Mouse (Mus musculus) limb, embryonic 12.5 days (tissue): Measurements from ENCODE around the gene Lmo3. TPM values are rescaled to one million over a fixed set of nuclear protein-coding genes. Genes with fewer than 3 reads are reported as not detected.
A peak's percentile ranks its signal among the peaks of the same experiment; 100 is the strongest.

ENCODE experiments used
- ATAC-seq: fragments of 200-750 bp; cut with Nextera tagmentation; 2 replicates; pipeline ENCODE4 v1.8.0; 2017; ENCODE audit warnings: low read depth, moderate TSS enrichment; ENCODE audit not compliant: insufficient number of reproducible peaks, insufficient read depth, low FRiP score, low TSS enrichment
- H3K27ac ChIP-seq: fragments of 300-500 bp; sonication (generic); 2 replicates; pipeline ENCODE4 v1.5.1; 2016; ENCODE audit warnings: mild to moderate bottlenecking, moderate library complexity
- H3K27me3 ChIP-seq: fragments of 300-500 bp; sonication (generic); 2 replicates; pipeline ENCODE4 v1.6.1; 2016; ENCODE audit warnings: mild to moderate bottlenecking, moderate library complexity
- H3K36me3 ChIP-seq: fragments of 300-500 bp; sonication (generic); 2 replicates; pipeline ENCODE4 v1.6.1; 2016; ENCODE audit warnings: mild to moderate bottlenecking, moderate library complexity
- H3K4me1 ChIP-seq: fragments of 300-500 bp; sonication (generic); replicated peaks from 2 replicates; pipeline ENCODE4 v1.6.1; 2016
- H3K4me2 ChIP-seq: fragments of 300-500 bp; sonication (generic); 2 replicates; pipeline ENCODE4 v1.6.1; 2016; ENCODE audit warnings: mild to moderate bottlenecking, moderate library complexity
- H3K4me3 ChIP-seq: fragments of 300-500 bp; sonication (generic); replicated peaks from 2 replicates; pipeline ENCODE4 v1.5.1; 2016; ENCODE audit warnings: mild to moderate bottlenecking
- H3K9ac ChIP-seq: fragments of 300-500 bp; sonication (generic); replicated peaks from 2 replicates; pipeline ENCODE4 v1.6.1; 2016; ENCODE audit warnings: mild to moderate bottlenecking, moderate library complexity
- H3K9me3 ChIP-seq: fragments of 300-500 bp; sonication (generic); 2 replicates; pipeline ENCODE4 v1.6.1; 2016; ENCODE audit warnings: mild to moderate bottlenecking, moderate library complexity
- WGBS: fragments of 180-500 bp; shearing (Covaris S2); methylation state at CpG from one replicate; pipeline ENCODE4 v1.1.7; 2016; 5-methylcytosine and 5-hydroxymethylcytosine counted together
- polyA plus RNA-seq: library from polyadenylated mRNA; unstranded; fragments of >200 nt; fragmentation: Nextera tagmentation; extraction: Ambion mirVana; gene quantifications from 2 replicates; pipeline ENCODE4 v1.2.1, GENCODE M21; 2016

Lmo3 gene
- polyA plus RNA-seq, 1 experiment from 2014 or later = 2.9 TPM

GRCm38 (mm10) chr6:138422671-138423321 lies 159.0 kb downstream of the Lmo3 start:
- H3K27me3 ChIP-seq = peaks cover 44% of the 10 kb centered on the region
- no peaks in the 10 kb centered on the region for H3K9me3 ChIP-seq
- peaks cover 32% of the 10 kb centered on the region for H3K4me1 ChIP-seq
- H3K4me3 ChIP-seq = peak overlapping the region; percentile 42
- H3K4me2 ChIP-seq = peak overlapping the region; percentile 67
- WGBS = 1% methylated on average over 15 of the region's 16 CpGs
- no peak overlapping the region for H3K27ac ChIP-seq
- no peaks in the 10 kb centered on the region for H3K36me3 ChIP-seq
- peak; percentile 50; the same call in 1 of the 2 replicates for ATAC-seq
- no peak overlapping the region; the same call in 1 of the 2 replicates for H3K9ac ChIP-seq

- peak; percentile 26; the same call in 1 of the 2 replicates for ATAC-seq
- H3K27ac ChIP-seq = no peak overlapping the region
- H3K4me1 ChIP-seq = peaks cover 32% of the 10 kb centered on the region
- no peaks in the 10 kb centered on the region for H3K36me3 ChIP-seq
- no peak overlapping the region for H3K9ac ChIP-seq
- H3K9me3 ChIP-seq = no peaks in the 10 kb centered on the region
- under 1% methylated on average over 24 of the region's 24 CpGs for WGBS
- H3K4me2 ChIP-seq = peak overlapping the region; percentile 67
- peaks cover 44% of the 10 kb centered on the region for H3K27me3 ChIP-seq
- peak overlapping the region; percentile 42 for H3K4me3 ChIP-seq
These were observed 159.7 kb downstream of the Lmo3 start for GRCm38 (mm10) chr6:138421931-138422531.

GRCm38 (mm10) chr6:138421191-138421613 lies 160.6 kb downstream of the Lmo3 start:
- peak overlapping the region; percentile 42 for H3K4me3 ChIP-seq
- peak overlapping the region; percentile 7; the same call in 1 of the 2 replicates for H3K27ac ChIP-seq
- H3K4me1 ChIP-seq = peaks cover 26% of the 10 kb centered on the region
- ATAC-seq = peak; percentile 73
- H3K9me3 ChIP-seq = no peaks in the 10 kb centered on the region
- H3K9ac ChIP-seq = 0 out of 2 replicates have a peak overlapping the region, but pooled peaks have one; percentile 2
- no peaks in the 10 kb centered on the region for H3K36me3 ChIP-seq
- H3K27me3 ChIP-seq = peaks cover 39% of the 10 kb centered on the region
- peak overlapping the region; percentile 67 for H3K4me2 ChIP-seq
- 2% methylated on average over 14 of the region's 14 CpGs for WGBS

- H3K27ac ChIP-seq = no peak overlapping the region
- peak overlapping the region; percentile 42 for H3K4me3 ChIP-seq
- 5% methylated on average over 3 of the region's 3 CpGs for WGBS
- ATAC-seq = no peak
- H3K36me3 ChIP-seq = no peaks in the 10 kb centered on the region
- no peaks in the 10 kb centered on the region for H3K9me3 ChIP-seq
- H3K9ac ChIP-seq = no peak overlapping the region; the same call in 1 of the 2 replicates
- H3K27me3 ChIP-seq = peaks cover 37% of the 10 kb centered on the region
- peaks cover 26% of the 10 kb centered on the region for H3K4me1 ChIP-seq
- H3K4me2 ChIP-seq = peak overlapping the region; percentile 67
These were observed 161.3 kb downstream of the Lmo3 start for GRCm38 (mm10) chr6:138420536-138420891.

- Histone ChIP-seq H3K36me3 (no peaks in the 10 kb centered on the region), H3K4me1 (peaks cover 26% of the 10 kb centered on the region), H3K4me2 (peak overlapping the region; percentile 67), H3K9ac (no peak overlapping the region; the same call in 1 of the 2 replicates), H3K4me3 (peak overlapping the region; percentile 42), H3K27ac (no peak overlapping the region), H3K9me3 (no peaks in the 10 kb centered on the region), H3K27me3 (peaks cover 37% of the 10 kb centered on the region)
- ATAC-seq = no peak
- WGBS = 42% methylated on average over 8 of the region's 8 CpGs
These were observed 161.8 kb downstream of the Lmo3 start for GRCm38 (mm10) chr6:138419871-138420535.

- Histone ChIP-seq H3K9me3 (no peaks in the 10 kb centered on the region), H3K36me3 (no peaks in the 10 kb centered on the region), H3K4me3 (no peak overlapping the region), H3K9ac (no peak overlapping the region), H3K4me2 (no peak overlapping the region), H3K27me3 (no peaks in the 10 kb centered on the region), H3K27ac (no peak overlapping the region), H3K4me1 (0 out of 2 replicates have a peak, but pooled peaks cover 5% of the 10 kb centered on the region)
- no peak for ATAC-seq
- 73% methylated on average over 3 of the region's 3 CpGs for WGBS
These were observed 169.7 kb downstream of the Lmo3 start for GRCm38 (mm10) chr6:138412075-138412474.

- Histone ChIP-seq H3K9ac (no peak overlapping the region), H3K27me3 (no peaks in the 10 kb centered on the region), H3K4me3 (no peak overlapping the region), H3K27ac (no peak overlapping the region), H3K4me1 (no peaks in the 10 kb centered on the region), H3K36me3 (no peaks in the 10 kb centered on the region), H3K9me3 (no peaks in the 10 kb centered on the region), H3K4me2 (no peak overlapping the region)
- 76% methylated on average over 6 of the region's 6 CpGs for WGBS
- ATAC-seq = no peak
These were observed 179.7 kb downstream of the Lmo3 start for GRCm38 (mm10) chr6:138402031-138402430.

- H3K9ac ChIP-seq = no peak overlapping the region
- no peak overlapping the region for H3K4me3 ChIP-seq
- H3K4me1 ChIP-seq = no peaks in the 10 kb centered on the region
- 96% methylated on average over 1 of the region's 1 CpGs for WGBS
- H3K36me3 ChIP-seq = no peaks in the 10 kb centered on the region
- no peak overlapping the region for H3K4me2 ChIP-seq
- no peak overlapping the region for H3K27ac ChIP-seq
- no peaks in the 10 kb centered on the region for H3K9me3 ChIP-seq
- H3K27me3 ChIP-seq = no peaks in the 10 kb centered on the region
- no peak for ATAC-seq
These were observed 182.9 kb downstream of the Lmo3 start for GRCm38 (mm10) chr6:138398836-138399235.

- Histone ChIP-seq H3K27ac (no peak overlapping the region), H3K9me3 (no peaks in the 10 kb centered on the region), H3K4me2 (no peak overlapping the region), H3K9ac (no peak overlapping the region), H3K4me3 (no peak overlapping the region), H3K27me3 (no peaks in the 10 kb centered on the region), H3K36me3 (no peaks in the 10 kb centered on the region), H3K4me1 (0 out of 2 replicates have a peak, but pooled peaks cover 4% of the 10 kb centered on the region)
- ATAC-seq = no peak
- WGBS = 75% methylated on average over 5 of the region's 5 CpGs
These were observed 190.7 kb downstream of the Lmo3 start for GRCm38 (mm10) chr6:138391085-138391484.

GRCm38 (mm10) chr6:138388168-138388936 lies 193.4 kb downstream of the Lmo3 start:
- H3K9ac ChIP-seq = no peak overlapping the region
- ATAC-seq = no peak
- no peak overlapping the region for H3K4me2 ChIP-seq
- 61% methylated on average over 18 of the region's 18 CpGs for WGBS
- H3K36me3 ChIP-seq = no peaks in the 10 kb centered on the region
- no peak overlapping the region for H3K4me3 ChIP-seq
- H3K27ac ChIP-seq = no peak overlapping the region
- no peaks in the 10 kb centered on the region for H3K27me3 ChIP-seq
- no peaks in the 10 kb centered on the region for H3K9me3 ChIP-seq
- 0 out of 2 replicates have a peak, but pooled peaks cover 4% of the 10 kb centered on the region for H3K4me1 ChIP-seq

GRCm38 (mm10) chr6:138383208-138383607 lies 198.6 kb downstream of the Lmo3 start:
- H3K36me3 ChIP-seq = no peaks in the 10 kb centered on the region
- H3K27ac ChIP-seq = no peak overlapping the region
- H3K4me2 ChIP-seq = no peak overlapping the region
- no peaks in the 10 kb centered on the region for H3K27me3 ChIP-seq
- ATAC-seq = no peak
- 90% methylated on average over 1 of the region's 1 CpGs for WGBS
- H3K4me1 ChIP-seq = 0 out of 2 replicates have a peak, but pooled peaks cover 3% of the 10 kb centered on the region
- no peaks in the 10 kb centered on the region for H3K9me3 ChIP-seq
- H3K9ac ChIP-seq = no peak overlapping the region
- no peak overlapping the region for H3K4me3 ChIP-seq
